Mouse (Mus musculus) stomach, postnatal 0 days (tissue): ENCODE results near the gene Atp5h. TPM values are rescaled to one million over a fixed set of nuclear protein-coding genes. Genes with fewer than 3 reads are reported as not detected.
"Not testable (repeated sequence)": the region's sequence is repeated elsewhere in the genome, so short reads cannot be mapped to it uniquely, and the experiment has no call there.

Experiments used
- ATAC-seq: fragments of 200-750 bp; cut with Nextera tagmentation; 2 replicates; pipeline ENCODE4 v1.8.0; 2017; ENCODE audit not compliant: low FRiP score, low TSS enrichment
- DNase-seq: peaks from one replicate; pipeline ENCODE4 v3.0.0-alpha.2; 2016; ENCODE audit warnings: low spot score
- H3K27ac ChIP-seq: fragments of 300-500 bp; sonication (generic); replicated peaks from 2 replicates; pipeline ENCODE4 v1.5.1; 2014; ENCODE audit warnings: mild to moderate bottlenecking, control low read depth
- H3K27me3 ChIP-seq: fragments of 300-500 bp; sonication (generic); 2 replicates; pipeline ENCODE4 v1.6.1; 2014; ENCODE audit warnings: low read length; ENCODE audit not compliant: control insufficient read depth, insufficient read depth
- H3K36me3 ChIP-seq: fragments of 300-500 bp; sonication (generic); 2 replicates; pipeline ENCODE4 v1.6.1; 2014; ENCODE audit warnings: low read length, mixed read lengths; ENCODE audit not compliant: control insufficient read depth, insufficient read depth
- H3K4me1 ChIP-seq: fragments of 300-500 bp; sonication (generic); replicated peaks from 2 replicates; pipeline ENCODE4 v1.6.1; 2014; ENCODE audit warnings: antibody characterized with exemption; ENCODE audit not compliant: control insufficient read depth, insufficient read depth
- H3K4me2 ChIP-seq: fragments of 300-500 bp; sonication (generic); replicated peaks from 2 replicates; pipeline ENCODE4 v1.6.1; 2014; ENCODE audit warnings: low read depth, mild to moderate bottlenecking, control low read depth, moderate library complexity
- H3K4me3 ChIP-seq: fragments of 300-500 bp; sonication (generic); 2 replicates; pipeline ENCODE4 v1.5.1; 2014; ENCODE audit warnings: low read depth, low read length, control low read depth
- H3K9ac ChIP-seq: fragments of 300-500 bp; sonication (generic); 2 replicates; pipeline ENCODE4 v1.6.1; 2014; ENCODE audit warnings: mild to moderate bottlenecking, low read length, control low read depth, mixed read lengths
- H3K9me3 ChIP-seq: fragments of 300-500 bp; sonication (generic); 2 replicates; pipeline ENCODE4 v1.6.1; 2016; ENCODE audit warnings: low read length; ENCODE audit not compliant: control insufficient read depth
- CTCF ChIP-seq: IDR thresholded peaks from 2 replicates; pipeline ENCODE4 v1.5.1; 2016; ENCODE audit warnings: antibody characterized with exemption, low read depth, mild to moderate bottlenecking, moderate library complexity
- EP300 ChIP-seq: optimal IDR thresholded peaks from 2 replicates; pipeline ENCODE3; 2016; ENCODE audit warnings: antibody characterized with exemption
- WGBS: fragments of 180-500 bp; shearing (Covaris S2); extraction: QIAGEN DNeasy Blood & Tissue Kit; methylation state at CpG from one replicate; pipeline ENCODE4 v1.1.7; 2014; 5-methylcytosine and 5-hydroxymethylcytosine counted together
- polyA plus RNA-seq: library from polyadenylated mRNA; unstranded; fragments of >200 nt; fragmentation: Nextera tagmentation; extraction: Ambion mirVana; gene quantifications from 2 replicates; pipeline ENCODE4 v1.2.1, GENCODE M21; 2015

Atp5h gene
- polyA plus RNA-seq, 1 experiment from 2014 or later, result 916 TPM

- ATAC-seq (no peak), DNase-seq (no peak)
- Histone ChIP-seq H3K4me2 (no peak overlapping the region), H3K36me3 (0 out of 2 replicates have a peak, but pooled peaks cover 2% of the 10 kb centered on the region), H3K9me3 (no peaks in the 10 kb centered on the region), H3K27ac (no peak overlapping the region), H3K9ac (no peak overlapping the region), H3K4me1 (no peaks in the 10 kb centered on the region), H3K4me3 (no peak overlapping the region), H3K27me3 (no peaks in the 10 kb centered on the region)
- TF ChIP-seq CTCF, result no peak
- TF ChIP-seq EP300, result no peak
- WGBS, result 91% methylated on average over 7 of the region's 7 CpGs
Measured at GRCm38 (mm10) chr11:115391358-115391757, 28.4 kb downstream of the Atp5h start.

GRCm38 (mm10) chr11:115386859-115387258, 32.9 kb downstream of the Atp5h start:
- not testable (repeated sequence) for H3K4me1 ChIP-seq, DNase-seq, H3K27ac ChIP-seq, ATAC-seq, H3K4me2 ChIP-seq, H3K9me3 ChIP-seq, H3K27me3 ChIP-seq, H3K4me3 ChIP-seq, H3K36me3 ChIP-seq, H3K9ac ChIP-seq
- 83% methylated on average over 3 of the region's 3 CpGs for WGBS

GRCm38 (mm10) chr11:115384587-115384986, 35.2 kb downstream of the Atp5h start:
- Histone ChIP-seq H3K9ac (no peak overlapping the region), H3K4me2 (no peak overlapping the region), H3K36me3 (no peaks in the 10 kb centered on the region), H3K27ac (no peak overlapping the region), H3K27me3 (no peaks in the 10 kb centered on the region), H3K4me3 (no peak overlapping the region), H3K4me1 (peaks cover 3% of the 10 kb centered on the region), H3K9me3 (no peaks in the 10 kb centered on the region)
- DNase-seq, result no peak
- 83% methylated on average over 5 of the region's 5 CpGs for WGBS
- no peak for TF ChIP-seq CTCF
- TF ChIP-seq EP300, result no peak
- ATAC-seq, result no peak

GRCm38 (mm10) chr11:115383701-115384474, 35.9 kb downstream of the Atp5h start:
- H3K9me3 ChIP-seq, result no peaks in the 10 kb centered on the region
- H3K27ac ChIP-seq, result peak overlapping the region; percentile 18; the same call in 1 of the 2 replicates
- H3K36me3 ChIP-seq, result no peaks in the 10 kb centered on the region
- TF ChIP-seq EP300 (no peak), CTCF (no peak)
- DNase-seq, result no peak
- WGBS, result 54% methylated on average over 16 of the region's 16 CpGs
- no peaks in the 10 kb centered on the region for H3K27me3 ChIP-seq
- ATAC-seq, result no peak
- H3K4me2 ChIP-seq, result peak overlapping the region; percentile 8; the same call in 1 of the 2 replicates
- no peak overlapping the region for H3K9ac ChIP-seq
- H3K4me3 ChIP-seq, result no peak overlapping the region
- peaks cover 3% of the 10 kb centered on the region for H3K4me1 ChIP-seq

- TF ChIP-seq CTCF, result no peak
- TF ChIP-seq EP300, result no peak
- DNase-seq, result no peak
- Histone ChIP-seq H3K9ac (peak overlapping the region; percentile 1; the same call in 1 of the 2 replicates), H3K4me1 (peaks cover 3% of the 10 kb centered on the region), H3K9me3 (no peaks in the 10 kb centered on the region), H3K4me3 (peak overlapping the region; percentile 75), H3K27me3 (no peaks in the 10 kb centered on the region), H3K4me2 (peak overlapping the region; percentile 94), H3K27ac (no peak overlapping the region), H3K36me3 (no peaks in the 10 kb centered on the region)
- no peak for ATAC-seq
- 18% methylated on average over 5 of the region's 5 CpGs for WGBS
Measured at GRCm38 (mm10) chr11:115382891-115383290, 36.9 kb downstream of the Atp5h start.
